Mouse (Mus musculus) intestine, embryonic 14.5 days (tissue): ENCODE data around the gene Mia2. TPM values are rescaled to one million over a fixed set of nuclear protein-coding genes. Genes with fewer than 3 reads are reported as not detected.

Experiments used
- ATAC-seq: fragments of 200-750 bp; cut with Nextera tagmentation; replicated peaks from 2 replicates; pipeline ENCODE4 v1.8.0; 2017; ENCODE audit warnings: low read depth, moderate number of reproducible peaks, moderate TSS enrichment, moderate library complexity; ENCODE audit not compliant: low FRiP score, low TSS enrichment
- DNase-seq: peaks from one replicate; pipeline ENCODE4 v3.0.0-alpha.2; 2018; ENCODE audit warnings: low spot score
- H3K27ac ChIP-seq: fragments of 300-500 bp; sonication (generic); 2 replicates; pipeline ENCODE4 v1.5.1; 2014; ENCODE audit warnings: low read depth, mild to moderate bottlenecking, control low read depth
- H3K27me3 ChIP-seq: fragments of 300-500 bp; sonication (generic); replicated peaks from 2 replicates; pipeline ENCODE4 v1.6.1; 2014; ENCODE audit warnings: low read length, control low read depth; ENCODE audit not compliant: control insufficient read depth, insufficient read depth
- H3K36me3 ChIP-seq: fragments of 300-500 bp; sonication (generic); 2 replicates; pipeline ENCODE4 v1.6.1; 2014; ENCODE audit warnings: low read length, control low read depth; ENCODE audit not compliant: control insufficient read depth, insufficient read depth
- H3K4me1 ChIP-seq: fragments of 300-500 bp; sonication (generic); replicated peaks from 2 replicates; pipeline ENCODE4 v1.6.1; 2014; ENCODE audit warnings: low read length, control low read depth, mixed read lengths; ENCODE audit not compliant: control insufficient read depth, insufficient read depth
- H3K4me2 ChIP-seq: fragments of 300-500 bp; sonication (generic); 2 replicates; pipeline ENCODE4 v1.6.1; 2014; ENCODE audit warnings: low read length
- H3K4me3 ChIP-seq: fragments of 300-500 bp; sonication (generic); 2 replicates; pipeline ENCODE4 v1.5.1; 2014; ENCODE audit warnings: low read depth, low read length, control low read depth, mixed read lengths
- H3K9ac ChIP-seq: fragments of 300-500 bp; sonication (generic); 2 replicates; pipeline ENCODE4 v1.6.1; 2014; ENCODE audit warnings: mild to moderate bottlenecking, low read length
- H3K9me3 ChIP-seq: fragments of 300-500 bp; sonication (generic); 2 replicates; pipeline ENCODE4 v1.6.1; 2016; ENCODE audit warnings: low read length, control low read depth; ENCODE audit not compliant: control insufficient read depth
- WGBS: fragments of 180-500 bp; shearing (Covaris S2); extraction: QIAGEN DNeasy Blood & Tissue Kit; methylation state at CpG from one replicate; pipeline ENCODE4 v1.1.7; 2014; 5-methylcytosine and 5-hydroxymethylcytosine counted together
- polyA plus RNA-seq: library from polyadenylated mRNA; unstranded; fragments of >200 nt; fragmentation: Nextera tagmentation; extraction: Ambion mirVana; gene quantifications from 2 replicates; pipeline ENCODE4 v1.2.1, GENCODE M21; 2014

Gene Mia2
- polyA plus RNA-seq, 1 experiment from 2014 or later: 75.2 TPM

GRCm38 (mm10) chr12:59207814-59208213 lies 112.2 kb downstream of the Mia2 start:
- no peak for DNase-seq
- H3K4me1 ChIP-seq: no peaks in the 10 kb centered on the region
- peaks cover 10% of the 10 kb centered on the region; the same call in 1 of the 2 replicates for H3K36me3 ChIP-seq
- no peaks in the 10 kb centered on the region for H3K27me3 ChIP-seq
- 72% methylated on average over 1 of the region's 1 CpGs for WGBS
- H3K4me3 ChIP-seq: no peak overlapping the region
- no peak overlapping the region for H3K27ac ChIP-seq
- H3K9ac ChIP-seq: no peak overlapping the region
- no peak overlapping the region for H3K4me2 ChIP-seq
- no peaks in the 10 kb centered on the region for H3K9me3 ChIP-seq
- ATAC-seq: peak; percentile 78

GRCm38 (mm10) chr12:59216176-59216575 lies 120.6 kb downstream of the Mia2 start:
- WGBS: 86% methylated on average over 4 of the region's 4 CpGs
- DNase-seq: no peak
- no peaks in the 10 kb centered on the region for H3K27me3 ChIP-seq
- H3K9ac ChIP-seq: no peak overlapping the region
- H3K9me3 ChIP-seq: no peaks in the 10 kb centered on the region
- no peak overlapping the region for H3K4me3 ChIP-seq
- H3K36me3 ChIP-seq: no peaks in the 10 kb centered on the region
- ATAC-seq: no peak
- no peak overlapping the region for H3K27ac ChIP-seq
- H3K4me1 ChIP-seq: peaks cover 12% of the 10 kb centered on the region
- H3K4me2 ChIP-seq: no peak overlapping the region

DNA sequence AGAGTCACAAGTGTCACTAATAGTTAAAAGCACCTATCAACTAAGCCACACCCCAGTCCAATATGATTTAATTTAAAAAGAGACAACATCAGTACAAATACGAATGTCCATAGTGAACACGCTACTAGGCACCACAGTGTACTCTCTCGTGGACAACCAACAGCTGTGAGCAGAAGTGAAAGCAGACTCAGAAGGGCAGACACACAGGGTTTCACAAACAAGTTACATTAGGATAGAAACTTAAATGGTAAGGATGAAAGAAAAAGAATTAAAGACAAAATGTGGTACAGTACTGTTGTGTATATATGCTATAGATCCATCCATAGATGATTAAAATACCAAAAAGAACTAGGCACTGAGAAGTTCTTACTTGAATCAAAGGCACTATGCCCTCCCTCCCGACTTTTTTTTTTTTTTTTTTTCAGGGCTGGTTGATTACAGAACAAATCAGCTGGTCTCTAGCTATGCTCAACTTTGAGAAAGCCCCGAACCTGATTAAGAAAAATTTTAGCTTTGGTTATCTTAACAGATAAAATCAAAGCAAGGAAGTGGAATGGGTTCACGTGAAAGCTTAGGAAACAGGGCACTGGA lies 121.2 kb downstream of the Mia2 start:
- no peaks in the 10 kb centered on the region for H3K9me3 ChIP-seq
- 79% methylated on average over 6 of the region's 6 CpGs for WGBS
- ATAC-seq (no peak), DNase-seq (no peak)
- no peak overlapping the region for H3K9ac ChIP-seq
- H3K4me3 ChIP-seq: no peak overlapping the region
- H3K36me3 ChIP-seq: no peaks in the 10 kb centered on the region
- no peaks in the 10 kb centered on the region for H3K27me3 ChIP-seq
- no peak overlapping the region for H3K27ac ChIP-seq
- H3K4me2 ChIP-seq: no peak overlapping the region
- H3K4me1 ChIP-seq: peaks cover 12% of the 10 kb centered on the region

DNA sequence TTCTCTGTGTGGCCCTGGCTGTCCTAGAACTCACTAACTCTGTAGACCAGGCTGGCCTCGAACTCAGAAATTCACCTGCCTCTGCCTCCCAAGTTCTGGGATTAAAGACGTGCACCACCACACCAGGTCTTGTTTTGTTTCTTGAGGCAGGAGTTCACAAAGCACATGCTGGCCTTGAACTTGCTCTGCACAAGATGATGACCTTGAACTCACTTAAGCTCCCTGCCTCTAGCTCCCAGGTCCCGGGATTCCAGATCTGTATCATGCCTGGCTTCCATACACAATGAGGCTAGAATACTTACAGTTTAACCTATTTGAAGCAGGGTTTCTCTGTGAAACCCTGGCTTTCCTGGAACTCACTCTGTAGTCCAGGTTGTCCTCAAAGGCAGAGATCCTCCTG lies 121.7 kb downstream of the Mia2 start:
- Histone ChIP-seq H3K9me3 (no peaks in the 10 kb centered on the region), H3K4me1 (peaks cover 12% of the 10 kb centered on the region), H3K36me3 (no peaks in the 10 kb centered on the region), H3K9ac (no peak overlapping the region), H3K27ac (no peak overlapping the region), H3K27me3 (no peaks in the 10 kb centered on the region), H3K4me2 (0 out of 2 replicates have a peak overlapping the region, but pooled peaks have one; percentile 87), H3K4me3 (0 out of 2 replicates have a peak overlapping the region, but pooled peaks have one; percentile 92)
- ATAC-seq: no peak
- no peak for DNase-seq
- WGBS: 79% methylated on average over 3 of the region's 3 CpGs

DNA sequence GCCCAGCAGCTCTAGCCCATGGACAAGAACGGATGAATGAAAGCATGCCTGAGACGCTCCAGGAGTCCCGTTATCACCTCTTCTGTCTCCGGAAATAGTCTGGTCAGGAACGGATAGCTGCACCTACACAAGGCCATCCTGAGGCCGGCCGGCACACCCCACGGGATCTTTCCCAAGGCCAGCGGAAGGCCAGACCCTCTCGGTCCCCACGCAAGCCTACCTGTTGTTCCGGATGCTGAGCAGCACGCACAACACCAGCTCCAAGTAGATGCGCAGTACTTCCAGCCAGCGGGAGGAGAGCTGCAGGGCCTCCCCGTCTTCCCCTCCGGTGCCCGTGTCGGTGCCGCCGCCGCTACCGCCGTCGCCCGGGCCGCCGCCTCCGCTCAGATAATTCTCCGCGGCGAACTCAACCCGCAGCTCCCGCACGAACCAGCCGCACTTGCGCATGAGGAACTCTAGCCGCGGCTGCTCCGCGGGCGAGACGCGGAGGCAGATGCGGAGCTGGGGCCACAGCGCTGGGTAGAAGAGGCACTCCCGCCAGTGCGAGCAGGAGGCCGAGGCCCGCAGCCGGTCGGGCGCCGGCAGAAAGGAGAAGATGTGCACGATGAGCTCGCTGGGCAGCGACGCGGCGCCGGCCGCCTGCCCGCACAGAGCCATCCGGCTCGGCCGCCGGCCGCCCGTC lies 123.2 kb downstream of the Mia2 start:
- H3K36me3 ChIP-seq: no peaks in the 10 kb centered on the region
- no peaks in the 10 kb centered on the region for H3K9me3 ChIP-seq
- H3K4me3 ChIP-seq: peak overlapping the region; percentile 92
- no peak for ATAC-seq
- no peaks in the 10 kb centered on the region for H3K27me3 ChIP-seq
- WGBS: under 1% methylated on average over 57 of the region's 69 CpGs
- peak overlapping the region; percentile 95 for H3K27ac ChIP-seq
- peak overlapping the region; percentile 81 for H3K9ac ChIP-seq
- peak; percentile 75 for DNase-seq
- H3K4me1 ChIP-seq: peaks cover 12% of the 10 kb centered on the region
- H3K4me2 ChIP-seq: peak overlapping the region; percentile 87

- ATAC-seq (peak; percentile 98), DNase-seq (peak; percentile 100)
- Histone ChIP-seq H3K27ac (peak within 1 kb of the TSS; percentile 95), H3K27me3 (no peaks in the 10 kb centered on the region), H3K9ac (peak within 1 kb of the TSS; percentile 81), H3K4me2 (peak within 1 kb of the TSS; percentile 87), H3K4me1 (peaks cover 12% of the 10 kb centered on the region), H3K4me3 (peak within 1 kb of the TSS; percentile 92), H3K36me3 (no peaks in the 10 kb centered on the region), H3K9me3 (no peaks in the 10 kb centered on the region)
- under 1% methylated on average over 102 of the region's 109 CpGs for WGBS
Measured at GRCm38 (mm10) chr12:59219325-59220225, 124.0 kb downstream of the Mia2 start, which contains the start of gene Fbxo33. Gene Fbxo33 (minus strand): TSS chr12:59219725.

- H3K9ac ChIP-seq: no peak overlapping the region
- no peaks in the 10 kb centered on the region for H3K4me1 ChIP-seq
- H3K4me2 ChIP-seq: no peak overlapping the region
- H3K36me3 ChIP-seq: no peaks in the 10 kb centered on the region
- ATAC-seq: no peak
- no peak overlapping the region for H3K4me3 ChIP-seq
- H3K27me3 ChIP-seq: no peaks in the 10 kb centered on the region
- H3K9me3 ChIP-seq: no peaks in the 10 kb centered on the region
- DNase-seq: no peak
- no peak overlapping the region for H3K27ac ChIP-seq
- WGBS: 88% methylated on average over 5 of the region's 5 CpGs
Measured at GRCm38 (mm10) chr12:59228401-59228800, 132.8 kb downstream of the Mia2 start.

DNA sequence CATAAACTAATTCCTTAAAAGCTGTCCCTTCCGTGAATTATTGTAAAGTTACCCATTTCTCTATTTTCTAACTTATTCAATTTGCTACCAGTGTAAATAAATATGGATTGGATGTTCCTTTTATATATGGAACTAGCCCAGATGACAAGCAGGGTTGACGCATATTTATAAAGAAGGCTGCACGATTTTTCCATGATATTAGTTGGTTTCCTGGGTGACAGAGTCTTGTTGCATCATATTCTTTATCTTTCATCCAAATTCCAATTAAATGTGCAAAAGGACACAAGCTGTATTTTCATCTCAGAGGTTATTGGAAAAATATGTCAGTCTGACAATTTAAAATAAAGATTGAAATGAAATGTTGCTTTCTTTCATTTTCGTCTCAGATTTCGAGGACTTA lies 142.8 kb downstream of the Mia2 start:
- Histone ChIP-seq H3K4me2 (no peak overlapping the region), H3K36me3 (no peaks in the 10 kb centered on the region), H3K9me3 (no peaks in the 10 kb centered on the region), H3K4me3 (no peak overlapping the region), H3K27me3 (no peaks in the 10 kb centered on the region), H3K27ac (no peak overlapping the region), H3K9ac (no peak overlapping the region), H3K4me1 (no peaks in the 10 kb centered on the region)
- ATAC-seq: no peak
- 88% methylated on average over 5 of the region's 5 CpGs for WGBS
- DNase-seq: no peak
